Mouse (Mus musculus) embryonic facial prominence, embryonic 11.5 days (tissue): ENCODE measurements around the gene S1pr2. TPM values are rescaled to one million over a fixed set of nuclear protein-coding genes. Genes with fewer than 3 reads are reported as not detected.
A peak's percentile ranks its signal among the peaks of the same experiment; 100 is the strongest.

ENCODE experiments used
- ATAC-seq: fragments of 200-750 bp; cut with Nextera tagmentation; replicated peaks from 2 replicates; pipeline ENCODE4 v1.8.0; 2017; ENCODE audit warnings: low read depth; ENCODE audit not compliant: insufficient number of reproducible peaks, low FRiP score, low TSS enrichment
- DNase-seq: peaks from one replicate; pipeline ENCODE4 v3.0.0-alpha.2; 2015; ENCODE audit warnings: low spot score
- H3K27ac ChIP-seq: fragments of 300-500 bp; sonication (generic); replicated peaks from 2 replicates; pipeline ENCODE4 v1.5.1; 2014; ENCODE audit warnings: mild to moderate bottlenecking, low read depth, low read length, control low read depth
- H3K27me3 ChIP-seq: fragments of 300-500 bp; sonication (generic); 2 replicates; pipeline ENCODE4 v1.6.1; 2014; ENCODE audit warnings: mild to moderate bottlenecking, low read length, moderate library complexity, mixed read lengths; ENCODE audit not compliant: control insufficient read depth, insufficient read depth
- H3K36me3 ChIP-seq: fragments of 300-500 bp; sonication (generic); replicated peaks from 2 replicates; pipeline ENCODE4 v1.6.1; 2014; ENCODE audit warnings: low read depth, mild to moderate bottlenecking, low read length, moderate library complexity, mixed read lengths; ENCODE audit not compliant: control insufficient read depth, insufficient read depth
- H3K4me1 ChIP-seq: fragments of 300-500 bp; sonication (generic); 2 replicates; pipeline ENCODE4 v1.6.1; 2014; ENCODE audit warnings: low read length, mixed read lengths; ENCODE audit not compliant: control insufficient read depth, insufficient read depth
- H3K4me2 ChIP-seq: fragments of 300-500 bp; sonication (generic); 2 replicates; pipeline ENCODE4 v1.6.1; 2014; ENCODE audit warnings: low read depth, mild to moderate bottlenecking, control low read depth, low read length, moderate library complexity
- H3K4me3 ChIP-seq: fragments of 300-500 bp; sonication (generic); 2 replicates; pipeline ENCODE4 v1.5.1; 2014; ENCODE audit warnings: low read depth, low read length, control low read depth
- H3K9ac ChIP-seq: fragments of 300-500 bp; sonication (generic); replicated peaks from 2 replicates; pipeline ENCODE4 v1.6.1; 2014; ENCODE audit warnings: mild to moderate bottlenecking, control low read depth, low read length
- H3K9me3 ChIP-seq: fragments of 300-500 bp; sonication (generic); replicated peaks from 2 replicates; pipeline ENCODE4 v1.6.1; 2016; ENCODE audit warnings: mild to moderate bottlenecking, low read length, inconsistent platforms, mixed read lengths; ENCODE audit not compliant: control insufficient read depth
- WGBS: fragments of 180-500 bp; shearing (Covaris S2); extraction: QIAGEN DNeasy Blood & Tissue Kit; methylation state at CpG from one replicate; pipeline ENCODE4 v1.1.7; 2014; 5-methylcytosine and 5-hydroxymethylcytosine counted together
- microRNA-seq: library from miRNA; unstranded; fragments of <30 nt; microRNA quantifications from one replicate; pipeline ENCODE4, GENCODE M21; 2016; ENCODE audit warnings: borderline number of aligned reads
- polyA plus RNA-seq: library from polyadenylated mRNA; unstranded; fragments of >200 nt; fragmentation: Nextera tagmentation; extraction: Ambion mirVana; gene quantifications from 2 replicates; pipeline ENCODE4 v1.2.1, GENCODE M21; 2014

The S1pr2 gene
- polyA plus RNA-seq, 1 experiment from 2014 or later, result 37.5 TPM

- DNase-seq (peak; percentile 72), ATAC-seq (peak; percentile 71; the same call in 1 of the 2 replicates)
- no peaks in the 10 kb centered on the region for H3K9me3 ChIP-seq
- H3K27ac ChIP-seq, result no peak overlapping the region
- H3K4me1 ChIP-seq, result peaks cover 6% of the 10 kb centered on the region; the same call in 1 of the 2 replicates
- H3K36me3 ChIP-seq, result peaks cover 18% of the 10 kb centered on the region
- peak overlapping the region; percentile 10; the same call in 1 of the 2 replicates for H3K4me2 ChIP-seq
- no peak overlapping the region for H3K4me3 ChIP-seq
- 8% methylated on average over 2 of the region's 2 CpGs for WGBS
- no peaks in the 10 kb centered on the region for H3K27me3 ChIP-seq
- H3K9ac ChIP-seq, result no peak overlapping the region; the same call in 1 of the 2 replicates
Measured at GRCm38 (mm10) chr9:20943911-20944310, 32.7 kb downstream of the S1pr2 start.

- no peak overlapping the region for H3K4me2 ChIP-seq
- H3K4me3 ChIP-seq, result no peak overlapping the region
- no peak; the same call in 1 of the 2 replicates for ATAC-seq
- no peaks in the 10 kb centered on the region for H3K27me3 ChIP-seq
- H3K4me1 ChIP-seq, result peaks cover 6% of the 10 kb centered on the region; the same call in 1 of the 2 replicates
- peaks cover 18% of the 10 kb centered on the region for H3K36me3 ChIP-seq
- H3K27ac ChIP-seq, result no peak overlapping the region
- no peak overlapping the region for H3K9ac ChIP-seq
- no peaks in the 10 kb centered on the region for H3K9me3 ChIP-seq
- 84% methylated on average over 7 of the region's 7 CpGs for WGBS
- DNase-seq, result no peak
Measured at GRCm38 (mm10) chr9:20943396-20943795, 33.2 kb downstream of the S1pr2 start.

GRCm38 (mm10) chr9:20923258-20923657 is 53.3 kb downstream of the S1pr2 start:
- Histone ChIP-seq H3K9me3 (no peaks in the 10 kb centered on the region), H3K9ac (no peak overlapping the region), H3K27ac (no peak overlapping the region), H3K4me3 (no peak overlapping the region), H3K36me3 (peaks cover 38% of the 10 kb centered on the region), H3K4me2 (no peak overlapping the region), H3K4me1 (no peaks in the 10 kb centered on the region), H3K27me3 (no peaks in the 10 kb centered on the region)
- 95% methylated on average over 3 of the region's 3 CpGs for WGBS
- no peak for DNase-seq
- ATAC-seq, result no peak

GRCm38 (mm10) chr9:20916160-20916559 is 60.4 kb downstream of the S1pr2 start:
- Histone ChIP-seq H3K9ac (no peak overlapping the region), H3K36me3 (peaks cover 43% of the 10 kb centered on the region), H3K4me1 (no peaks in the 10 kb centered on the region), H3K4me2 (no peak overlapping the region), H3K27me3 (no peaks in the 10 kb centered on the region), H3K9me3 (no peaks in the 10 kb centered on the region), H3K27ac (no peak overlapping the region), H3K4me3 (no peak overlapping the region)
- DNase-seq (peak; percentile 37), ATAC-seq (no peak)
- WGBS, result 78% methylated on average over 4 of the region's 4 CpGs

Small RNAs within 50 kb of the gene (microRNA-seq; reads per million reads assigned to microRNA genes)
- gene Mir7081, result not detected

Other genes starting within 250 kb of the S1pr2 start
- gene Olfm2, start 230.4 kb downstream of the S1pr2 start, polyA plus RNA-seq, result 11.0 and 13.9 TPM in 2 replicates
- 0.14 and 0.21 TPM in 2 replicates for gene Col5a3, start 161.7 kb downstream of the S1pr2 start, polyA plus RNA-seq
- not detected in 2 replicates for gene Rdh8, start 158.3 kb downstream of the S1pr2 start, polyA plus RNA-seq
- 0.64 and 1.1 TPM in 2 replicates for gene A230050P20Rik, start 108.1 kb downstream of the S1pr2 start, polyA plus RNA-seq
- gene Angptl6, start 97.1 kb downstream of the S1pr2 start, polyA plus RNA-seq, result 1.6 and 3.2 TPM in 2 replicates
- gene Ppan, start 88.6 kb downstream of the S1pr2 start, polyA plus RNA-seq, result 64.3 and 65.0 TPM in 2 replicates
- 352 TPM in 2 replicates for gene Eif3g, start 78.2 kb downstream of the S1pr2 start, polyA plus RNA-seq
- 82.0 and 88.1 TPM in 2 replicates for gene Dnmt1, start 16.9 kb downstream of the S1pr2 start, polyA plus RNA-seq
- 139 and 147 TPM in 2 replicates for gene Mrpl4, start 26.0 kb upstream of the S1pr2 start, polyA plus RNA-seq
- gene Icam1, start 39.2 kb upstream of the S1pr2 start, polyA plus RNA-seq, result 4.5 and 5.8 TPM in 2 replicates
- gene Icam4, start 52.6 kb upstream of the S1pr2 start, polyA plus RNA-seq, result 5.6 and 6.1 TPM in 2 replicates
- gene Icam5, start 55.3 kb upstream of the S1pr2 start, polyA plus RNA-seq, result not detected in 2 replicates
- gene Zglp1, start 90.3 kb upstream of the S1pr2 start, polyA plus RNA-seq, result 0.80 and 2.2 TPM in 2 replicates
- gene Gm49373, start 96.3 kb upstream of the S1pr2 start, polyA plus RNA-seq, result 0.36 and 0.58 TPM in 2 replicates
- gene Fdx1l, start 96.8 kb upstream of the S1pr2 start, polyA plus RNA-seq, result 44.7 and 52.1 TPM in 2 replicates
- 2.0 and 2.3 TPM in 2 replicates for gene Gm38431, start 115.2 kb upstream of the S1pr2 start, polyA plus RNA-seq
- 63.1 and 70.3 TPM in 2 replicates for gene Raver1, start 115.2 kb upstream of the S1pr2 start, polyA plus RNA-seq
- gene Tyk2, start 154.5 kb upstream of the S1pr2 start, polyA plus RNA-seq, result 5.4 and 7.1 TPM in 2 replicates
- gene Cdc37, start 173.2 kb upstream of the S1pr2 start, polyA plus RNA-seq, result 371 and 374 TPM in 2 replicates
- gene Pde4a, start 188.9 kb upstream of the S1pr2 start, polyA plus RNA-seq, result 3.8 and 4.7 TPM in 2 replicates